Mouse (Mus musculus) lung, postnatal 0 days (tissue): Measurements from ENCODE around the gene Cdc42ep1.

Source experiments
- CTCF ChIP-seq: IDR thresholded peaks from 2 replicates; pipeline ENCODE4 v1.5.1; 2016; ENCODE audit warnings: antibody characterized with exemption, mild to moderate bottlenecking
- EP300 ChIP-seq: IDR thresholded peaks from 2 replicates; pipeline ENCODE4 v1.6.1; 2016; ENCODE audit warnings: antibody characterized with exemption, mild to moderate bottlenecking, control low read depth

GRCm38 (mm10) chr15:78850944-78851343 is 8.5 kb downstream of the Cdc42ep1 start:
- TF ChIP-seq EP300 (no peak), CTCF (no peak)
